ENCODE assay signal across 27 mouse cellular contexts in the genomic region with DNA sequence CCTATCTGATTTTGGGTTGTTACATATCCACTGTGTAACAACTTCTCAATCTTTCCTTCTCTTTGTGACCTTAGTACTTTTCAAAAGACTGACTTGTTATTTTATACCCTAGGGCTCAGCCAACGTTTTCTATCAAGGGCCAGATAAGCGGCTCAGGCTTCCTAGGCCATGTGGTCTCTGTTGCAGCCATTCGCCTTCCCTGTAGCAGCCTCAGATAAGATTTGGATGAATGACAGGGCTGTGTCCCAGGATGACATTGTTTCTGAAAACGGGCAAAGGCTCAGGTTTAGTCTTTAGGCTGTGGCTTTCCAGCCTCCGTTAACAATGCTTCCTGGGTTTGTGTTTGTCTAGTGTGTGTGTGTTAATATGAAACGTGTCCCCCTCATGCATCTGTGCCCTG. TPM values are rescaled to one million over a fixed set of nuclear protein-coding genes. Genes with fewer than 3 reads are reported as not detected.
DNase-seq lines count a peak whose midpoint lies in the region; ATAC-seq lines count a peak whose summit lies in the region.
"Had no signal": no experiment of that assay in that cellular context is flagged by ENCODE, and none has a peak within 500 bp of the region (broad histone marks: within the 10 kb centered on the region; RNA-seq: fewer than 3 reads in every experiment).

No protein-coding gene starts in this region.

- peaks cover 59% of the 10 kb centered on the region for H3K4me1 ChIP-seq in heart, embryonic 11.5 days (ENCODE audit: control insufficient read depth, insufficient read depth, low read length)
- peaks cover 68% of the 10 kb centered on the region for H3K4me1 ChIP-seq in heart, embryonic 16.5 days (ENCODE audit: control insufficient read depth, insufficient read depth, low read length)
- H3K4me1 ChIP-seq: forebrain, embryonic 13.5 days; hindbrain, embryonic 13.5 days; liver, embryonic 15.5 days; midbrain, embryonic 10.5 days; midbrain, embryonic 15.5 days had no signal

- peak overlapping the region; percentile 79 for H3K27ac ChIP-seq in heart, embryonic 11.5 days (ENCODE audit: low read depth, low read length)
- peak overlapping the region; percentile 95 for H3K27ac ChIP-seq in heart, embryonic 16.5 days (ENCODE audit: low read length)
- H3K27ac ChIP-seq: forebrain, embryonic 13.5 days; hindbrain, embryonic 13.5 days; limb, embryonic 12.5 days; liver, embryonic 15.5 days; midbrain, embryonic 10.5 days; midbrain, embryonic 15.5 days; stomach, postnatal 0 days had no signal

- no peak overlapping the region for H3K4me2 ChIP-seq in heart, embryonic 11.5 days
- peak overlapping the region; percentile 29 for H3K4me2 ChIP-seq in heart, embryonic 16.5 days (ENCODE audit: low read depth, low read length)
- H3K4me2 ChIP-seq: forebrain, embryonic 13.5 days; hindbrain, embryonic 13.5 days; limb, embryonic 12.5 days; liver, embryonic 15.5 days; lung, embryonic 14.5 days; midbrain, embryonic 15.5 days had no signal

- no peaks in the 10 kb centered on the region; the same call in none of the 2 replicates for H3K9me3 ChIP-seq in heart, embryonic 11.5 days (replicated peaks; ENCODE audit: control insufficient read depth, low read length)
- H3K9me3 ChIP-seq in heart, embryonic 16.5 days (replicated peaks; ENCODE audit: control insufficient read depth, low read length) = peaks cover 5% of the 10 kb centered on the region; the same call in 1 of the 2 replicates
- H3K9me3 ChIP-seq: liver, embryonic 15.5 days; midbrain, embryonic 15.5 days had no signal

- H3K9ac ChIP-seq in heart, embryonic 11.5 days (ENCODE audit: low read depth, low read length) = no peak overlapping the region
- no peak overlapping the region for H3K9ac ChIP-seq in heart, embryonic 16.5 days (ENCODE audit: low read length)
- H3K9ac ChIP-seq: forebrain, embryonic 13.5 days; hindbrain, embryonic 13.5 days; limb, embryonic 12.5 days; liver, embryonic 15.5 days; lung, embryonic 14.5 days; midbrain, embryonic 15.5 days had no signal

- ATAC-seq in heart, embryonic 11.5 days (replicated peaks; ENCODE audit: insufficient number of reproducible peaks, low FRiP score, low TSS enrichment) = no peak
- no peak; the same call in 1 of the 2 replicates for ATAC-seq in heart, embryonic 16.5 days (replicated peaks; ENCODE audit: extremely low read depth, insufficient read depth, low FRiP score)
- ATAC-seq: forebrain, embryonic 13.5 days; intestine, postnatal 0 days; midbrain, embryonic 15.5 days had no signal

- 22% methylated on average over 6 of the region's 6 CpGs for WGBS in heart, embryonic 11.5 days (ENCODE audit: insufficient replicate concordance)
- WGBS in heart, embryonic 16.5 days = 23% methylated on average over 6 of the region's 6 CpGs

- no peak overlapping the region for H3K4me3 ChIP-seq in heart, embryonic 11.5 days (ENCODE audit: low read depth, low read length)
- H3K4me3 ChIP-seq in heart, embryonic 16.5 days (ENCODE audit: low read length) = no peak overlapping the region
- H3K4me3 ChIP-seq: forebrain, embryonic 13.5 days; hindbrain, embryonic 13.5 days; limb, embryonic 12.5 days; liver, embryonic 15.5 days; midbrain, embryonic 10.5 days; midbrain, embryonic 15.5 days had no signal

- no peaks in the 10 kb centered on the region for H3K27me3 ChIP-seq in heart, embryonic 11.5 days (ENCODE audit: control insufficient read depth, insufficient read depth, low read length)
- H3K27me3 ChIP-seq in heart, embryonic 16.5 days (ENCODE audit: control insufficient read depth, insufficient read depth, low read length) = no peaks in the 10 kb centered on the region
- H3K27me3 ChIP-seq: CH12.LX; forebrain, embryonic 13.5 days; hindbrain, embryonic 13.5 days; limb, embryonic 12.5 days; midbrain, embryonic 15.5 days had no signal

- no peaks in the 10 kb centered on the region for H3K36me3 ChIP-seq in heart, embryonic 11.5 days (ENCODE audit: control insufficient read depth, insufficient read depth, low read length)
- peaks cover 3% of the 10 kb centered on the region; the same call in 1 of the 2 replicates for H3K36me3 ChIP-seq in heart, embryonic 16.5 days (ENCODE audit: control insufficient read depth, insufficient read depth)
- H3K36me3 ChIP-seq: hindbrain, embryonic 13.5 days; limb, embryonic 12.5 days; liver, embryonic 15.5 days; midbrain, embryonic 10.5 days; midbrain, embryonic 15.5 days had no signal

- peak; percentile 48 for DNase-seq in heart, adult 8-10 months (ENCODE audit: low spot score)
- DNase-seq in gastrocnemius, adult 18-20 months (ENCODE audit: low spot score) = no peak
- no peak for DNase-seq in urinary bladder, postnatal 10 days (ENCODE audit: low spot score)
- DNase-seq in urinary bladder, postnatal 14 days (ENCODE audit: low spot score) = no peak
- DNase-seq: adrenal gland, adult 8-10 months; cerebellum, adult 2 months; cerebellum, postnatal 14 days; gastrocnemius, postnatal 25 days; kidney, postnatal 14 days; lung, embryonic 14.5 days; lung, postnatal 14 days; right cerebral cortex, adult 18-20 months; right cerebral cortex, postnatal 4 days; thymus, adult 18-20 months; thymus, postnatal 25 days had no signal

RNA-seq across cellular contexts. Expression of a gene that starts 36.3 kb away (rescaled TPM):
- 100 to 1,000 TPM; 232 to 257 (median 245) TPM for total RNA-seq in heart, adult 8-10 months (2022)
- 25.0 and 36.4 TPM in 2 replicates for polyA plus RNA-seq in heart, embryonic 11.5 days (2014; fragmentation: Nextera tagmentation; extraction: Ambion mirVana)
- 48.1 and 50.7 TPM in 2 replicates for polyA plus RNA-seq in heart, embryonic 16.5 days (2015; fragmentation: Nextera tagmentation; extraction: Ambion mirVana)
- total RNA-seq in gastrocnemius, adult 18-20 months (2021) = 10 to 100 TPM; 75.3 to 75.4 TPM
- total RNA-seq: neutrophil, adult 5-6 weeks had no signal
